Mouse (Mus musculus) midbrain, embryonic 14.5 days (tissue): ENCODE data around the gene Wars. TPM values are rescaled to one million over a fixed set of nuclear protein-coding genes. Genes with fewer than 3 reads are reported as not detected.

Experiments used
- ATAC-seq: fragments of 200-750 bp; cut with Nextera tagmentation; 2 replicates; pipeline ENCODE4 v1.8.0; 2017; ENCODE audit warnings: moderate number of reproducible peaks, moderate library complexity; ENCODE audit not compliant: low FRiP score, low TSS enrichment
- DNase-seq: peaks from one replicate; pipeline ENCODE4 v3.0.0-alpha.2; 2015
- H3K27ac ChIP-seq: fragments of 300-500 bp; sonication (generic); replicated peaks from 2 replicates; pipeline ENCODE4 v1.5.1; 2014; ENCODE audit warnings: mild to moderate bottlenecking, low read depth, low read length, moderate library complexity
- H3K27me3 ChIP-seq: fragments of 300-500 bp; sonication (generic); 2 replicates; pipeline ENCODE4 v1.6.1; 2014; ENCODE audit warnings: low read length, control low read depth, mixed read lengths; ENCODE audit not compliant: control insufficient read depth, insufficient read depth
- H3K36me3 ChIP-seq: fragments of 300-500 bp; sonication (generic); 2 replicates; pipeline ENCODE4 v1.6.1; 2014; ENCODE audit warnings: low read length, control low read depth; ENCODE audit not compliant: control insufficient read depth, insufficient read depth
- H3K4me1 ChIP-seq: fragments of 300-500 bp; sonication (generic); 2 replicates; pipeline ENCODE4 v1.6.1; 2014; ENCODE audit warnings: mild to moderate bottlenecking, antibody characterized with exemption, low read length, control low read depth; ENCODE audit not compliant: control insufficient read depth, insufficient read depth
- H3K4me2 ChIP-seq: fragments of 300-500 bp; sonication (generic); 2 replicates; pipeline ENCODE4 v1.6.1; 2014; ENCODE audit warnings: mild to moderate bottlenecking, low read length, moderate library complexity
- H3K4me3 ChIP-seq: fragments of 300-500 bp; sonication (generic); replicated peaks from 2 replicates; pipeline ENCODE4 v1.5.1; 2014; ENCODE audit warnings: low read depth, low read length
- H3K9ac ChIP-seq: fragments of 300-500 bp; sonication (generic); replicated peaks from 2 replicates; pipeline ENCODE4 v1.6.1; 2014; ENCODE audit warnings: mild to moderate bottlenecking, low read length, moderate library complexity
- H3K9me3 ChIP-seq: fragments of 300-500 bp; sonication (generic); 2 replicates; pipeline ENCODE4 v1.6.1; 2016; ENCODE audit warnings: low read length, control low read depth, mixed read lengths; ENCODE audit not compliant: control insufficient read depth
- WGBS: fragments of 180-500 bp; shearing (Covaris S2); extraction: QIAGEN DNeasy Blood & Tissue Kit; methylation state at CpG from one replicate; pipeline ENCODE4 v1.1.7; 2014; 5-methylcytosine and 5-hydroxymethylcytosine counted together
- polyA plus RNA-seq: library from polyadenylated mRNA; unstranded; fragments of >200 nt; fragmentation: Nextera tagmentation; extraction: Ambion mirVana; gene quantifications from 2 replicates; pipeline ENCODE4 v1.2.1, GENCODE M21; 2014

Wars gene
- polyA plus RNA-seq, 1 experiment from 2014 or later = 110 TPM

DNA sequence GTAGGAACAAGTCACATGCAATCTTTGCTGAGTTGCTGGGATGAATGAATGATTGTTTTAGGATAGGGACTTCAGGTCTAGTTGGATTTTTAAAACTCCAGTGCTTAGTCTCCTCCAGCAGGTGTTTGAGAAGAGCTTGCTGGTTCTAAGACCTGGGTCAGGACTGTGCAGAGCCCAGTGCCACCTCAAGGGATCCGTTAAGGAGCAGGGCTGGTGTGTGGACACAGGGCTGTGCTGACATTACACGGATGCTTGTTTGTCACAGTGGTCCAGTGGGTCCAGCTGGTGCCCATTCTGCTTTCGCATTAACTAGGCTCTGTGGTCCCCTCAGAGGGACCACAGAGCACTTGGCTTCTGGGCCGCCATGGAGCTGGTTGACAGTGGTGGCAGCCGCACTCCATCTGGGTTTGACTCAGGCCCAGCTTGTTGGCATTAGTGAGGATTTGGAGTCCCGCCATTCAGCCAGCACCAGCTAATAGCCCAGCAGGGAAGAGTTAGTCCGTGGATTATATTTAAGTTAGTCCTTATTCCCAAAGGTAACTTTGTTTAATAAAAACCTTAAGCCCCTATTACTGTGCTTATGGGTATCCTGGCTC is 22.6 kb upstream of the Wars start:
- DNase-seq (peak; percentile 65), ATAC-seq (peak; percentile 68; the same call in 1 of the 2 replicates)
- no peak overlapping the region for H3K9ac ChIP-seq
- WGBS = 20% methylated on average over 7 of the region's 7 CpGs
- H3K4me1 ChIP-seq = peaks cover 56% of the 10 kb centered on the region
- no peaks in the 10 kb centered on the region for H3K27me3 ChIP-seq
- no peak overlapping the region for H3K4me3 ChIP-seq
- H3K9me3 ChIP-seq = no peaks in the 10 kb centered on the region
- peak overlapping the region; percentile 4; the same call in 1 of the 2 replicates for H3K4me2 ChIP-seq
- H3K36me3 ChIP-seq = no peaks in the 10 kb centered on the region
- H3K27ac ChIP-seq = peak overlapping the region; percentile 56; the same call in 1 of the 2 replicates

DNA sequence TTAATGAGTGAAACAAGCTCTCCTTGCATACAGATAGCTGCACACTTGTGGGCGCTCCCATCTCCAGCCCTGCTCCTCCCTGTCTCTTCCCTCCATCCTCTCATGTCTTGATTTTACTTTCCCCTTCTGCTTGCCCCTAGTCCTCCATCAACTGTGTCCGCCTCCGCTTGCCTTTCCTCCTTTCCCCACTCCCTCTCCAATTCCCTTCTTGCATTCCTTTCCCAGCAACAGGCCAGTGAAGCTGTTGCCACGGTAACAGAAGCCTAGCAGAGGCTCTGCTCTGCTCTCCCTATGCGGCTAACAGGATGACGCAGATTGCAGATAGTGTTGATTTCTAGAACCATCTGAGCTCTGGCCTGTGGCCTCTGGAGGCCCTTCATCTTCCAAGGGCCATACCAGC is 21.9 kb upstream of the Wars start:
- WGBS = 5% methylated on average over 6 of the region's 6 CpGs

DNA sequence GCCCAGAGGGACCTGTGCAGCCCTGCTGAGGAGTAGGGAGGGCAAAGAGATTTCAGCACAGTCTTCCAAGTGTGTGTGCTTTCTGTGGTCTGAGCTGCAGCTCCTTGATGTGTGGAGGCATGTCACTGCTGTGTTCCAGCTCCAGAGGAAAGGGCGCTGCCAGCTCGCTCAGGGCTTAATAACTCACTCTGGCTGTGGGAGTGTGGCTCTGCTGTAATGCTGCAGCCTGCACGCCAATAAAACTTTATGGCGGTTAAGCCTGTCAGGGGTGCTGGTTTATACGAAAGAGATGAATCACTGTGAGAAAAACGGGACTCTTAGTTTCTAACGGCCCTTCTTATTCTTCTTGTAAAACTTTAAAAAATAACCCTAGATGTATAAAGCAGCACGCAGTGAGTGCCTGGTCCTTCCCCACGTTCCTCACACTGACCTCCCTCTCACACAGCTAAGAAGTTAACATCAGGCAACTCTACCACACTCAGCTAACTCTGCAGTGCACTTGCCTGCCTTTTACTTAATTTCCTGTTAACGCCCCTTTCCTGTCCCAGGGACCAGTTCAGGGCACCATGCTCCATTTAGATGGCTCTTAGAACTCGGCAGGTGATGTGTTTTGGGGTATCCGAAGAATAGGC is 20.9 kb upstream of the Wars start:
- peaks cover 59% of the 10 kb centered on the region for H3K4me1 ChIP-seq
- no peak overlapping the region; the same call in 1 of the 2 replicates for H3K9ac ChIP-seq
- H3K27ac ChIP-seq = no peak overlapping the region
- ATAC-seq (no peak), DNase-seq (no peak)
- no peak overlapping the region for H3K4me3 ChIP-seq
- H3K36me3 ChIP-seq = no peaks in the 10 kb centered on the region
- WGBS = 71% methylated on average over 12 of the region's 12 CpGs
- no peaks in the 10 kb centered on the region for H3K27me3 ChIP-seq
- no peak overlapping the region for H3K4me2 ChIP-seq
- no peaks in the 10 kb centered on the region for H3K9me3 ChIP-seq

More for the DNA sequence above, 21.9 kb upstream of the Wars start:
- H3K9me3 ChIP-seq = no peaks in the 10 kb centered on the region
- no peaks in the 10 kb centered on the region for H3K27me3 ChIP-seq
- no peaks in the 10 kb centered on the region for H3K36me3 ChIP-seq
- H3K4me2 ChIP-seq = peak overlapping the region; percentile 4; the same call in 1 of the 2 replicates
- peak; percentile 88 for DNase-seq
- no peak overlapping the region for H3K9ac ChIP-seq
- no peak overlapping the region for H3K4me3 ChIP-seq
- H3K4me1 ChIP-seq = peaks cover 56% of the 10 kb centered on the region
- peak; percentile 60 for ATAC-seq
- peak overlapping the region; percentile 56; the same call in 1 of the 2 replicates for H3K27ac ChIP-seq

DNA sequence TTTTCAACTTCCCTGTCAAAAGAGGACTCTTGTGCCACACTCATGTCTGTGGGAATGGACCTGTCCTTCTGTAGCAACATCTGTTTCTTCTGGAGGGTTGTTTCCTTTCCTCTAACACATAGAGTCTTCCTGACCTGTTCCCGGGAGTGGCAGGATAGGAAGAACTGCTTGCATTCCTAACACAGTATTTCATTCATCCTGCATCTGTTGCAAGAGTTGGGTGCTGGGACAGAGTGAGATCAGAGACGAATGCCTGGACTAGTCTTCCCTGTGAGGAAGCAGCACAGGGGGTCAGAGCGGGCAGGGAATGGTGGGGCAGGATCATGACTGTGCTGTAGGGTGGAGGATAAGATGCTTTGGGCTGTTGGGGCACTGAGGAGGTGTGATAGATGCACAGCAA is 20.2 kb upstream of the Wars start:
- Histone ChIP-seq H3K9ac (no peak overlapping the region; the same call in 1 of the 2 replicates), H3K4me3 (no peak overlapping the region), H3K36me3 (no peaks in the 10 kb centered on the region), H3K4me2 (no peak overlapping the region), H3K27me3 (no peaks in the 10 kb centered on the region), H3K9me3 (no peaks in the 10 kb centered on the region), H3K4me1 (peaks cover 59% of the 10 kb centered on the region), H3K27ac (no peak overlapping the region)
- no peak for DNase-seq
- 45% methylated on average over 3 of the region's 3 CpGs for WGBS
- ATAC-seq = no peak

DNA sequence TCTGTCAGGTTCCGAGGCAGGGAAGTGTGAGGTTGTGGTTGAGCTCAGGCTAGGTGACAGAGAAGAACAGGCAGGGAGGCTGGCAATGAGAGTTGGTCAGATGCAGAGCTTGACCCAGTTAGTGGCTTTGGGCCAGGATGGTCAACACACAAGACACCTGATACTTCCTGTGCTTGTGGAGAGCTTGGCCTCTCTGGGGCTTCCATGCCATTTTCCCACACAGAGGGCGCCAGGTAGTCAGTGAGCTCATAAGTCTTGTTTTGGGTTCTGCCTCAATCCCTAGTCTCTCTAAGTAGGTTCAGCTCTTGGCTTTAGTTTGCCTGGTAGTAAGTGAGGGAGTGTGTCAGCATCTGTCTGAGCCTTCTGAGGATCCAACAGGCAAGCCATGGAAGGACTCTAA is 18.5 kb upstream of the Wars start:
- H3K9ac ChIP-seq = no peak overlapping the region
- WGBS = 93% methylated on average over 2 of the region's 2 CpGs
- H3K4me3 ChIP-seq = no peak overlapping the region
- DNase-seq (no peak), ATAC-seq (no peak)
- H3K9me3 ChIP-seq = no peaks in the 10 kb centered on the region
- no peaks in the 10 kb centered on the region for H3K36me3 ChIP-seq
- peaks cover 47% of the 10 kb centered on the region for H3K4me1 ChIP-seq
- no peaks in the 10 kb centered on the region for H3K27me3 ChIP-seq
- H3K4me2 ChIP-seq = no peak overlapping the region
- H3K27ac ChIP-seq = no peak overlapping the region

DNA sequence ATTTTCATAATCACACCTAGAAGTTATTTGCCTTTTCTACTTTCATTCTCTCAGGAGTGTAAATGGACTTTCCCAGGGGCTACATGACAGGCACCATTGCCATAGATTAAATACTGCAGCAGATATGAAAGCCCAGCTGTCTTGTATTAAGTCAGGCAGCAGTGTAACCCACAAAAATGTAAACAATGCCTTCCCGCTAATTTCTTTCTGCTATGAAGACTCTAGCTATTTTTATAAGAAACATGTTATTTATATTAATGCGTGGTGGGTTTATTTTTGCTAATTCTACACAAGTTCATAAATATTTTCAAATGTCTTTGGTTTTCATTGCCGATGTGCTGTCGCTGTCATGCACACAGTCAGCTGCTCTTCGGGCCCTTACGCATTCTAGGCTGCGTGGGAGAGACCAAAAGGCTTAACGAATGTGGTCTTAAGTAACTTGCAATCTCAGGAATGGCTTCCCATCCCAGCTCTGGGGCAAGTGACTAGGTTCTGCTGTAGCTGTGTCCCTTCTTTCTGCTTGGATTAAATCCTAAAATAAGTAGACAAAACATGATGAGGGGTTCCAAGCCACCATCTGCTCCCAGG is 16.0 kb upstream of the Wars start:
- no peak overlapping the region for H3K4me2 ChIP-seq
- no peaks in the 10 kb centered on the region for H3K9me3 ChIP-seq
- no peak overlapping the region for H3K27ac ChIP-seq
- DNase-seq = no peak
- H3K4me1 ChIP-seq = peaks cover 45% of the 10 kb centered on the region
- no peak for ATAC-seq
- no peaks in the 10 kb centered on the region for H3K27me3 ChIP-seq
- H3K36me3 ChIP-seq = no peaks in the 10 kb centered on the region
- no peak overlapping the region for H3K4me3 ChIP-seq
- 91% methylated on average over 8 of the region's 8 CpGs for WGBS
- H3K9ac ChIP-seq = no peak overlapping the region

DNA sequence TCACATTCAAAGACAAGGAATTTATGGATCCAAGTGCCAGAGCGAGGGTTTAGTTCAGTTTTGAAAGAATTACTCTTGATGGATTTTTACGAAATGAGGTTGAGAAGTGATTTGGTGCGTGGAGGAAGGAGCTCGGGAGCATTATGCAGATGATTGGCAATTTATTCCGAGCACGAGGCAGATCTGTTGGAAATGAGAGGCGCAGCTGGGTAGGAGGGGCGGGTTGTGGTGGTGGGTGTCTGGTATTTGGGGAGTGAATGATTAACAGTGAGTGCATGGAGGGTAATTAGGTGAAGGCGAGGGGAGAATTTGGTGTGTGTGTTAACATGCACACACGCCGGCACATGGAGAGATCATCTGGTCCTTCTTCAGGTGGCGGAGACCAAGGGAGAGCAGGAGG is 12.4 kb upstream of the Wars start:
- no peaks in the 10 kb centered on the region for H3K27me3 ChIP-seq
- peak; percentile 61 for DNase-seq
- peaks cover 36% of the 10 kb centered on the region for H3K4me1 ChIP-seq
- H3K4me3 ChIP-seq = no peak overlapping the region
- 22% methylated on average over 12 of the region's 12 CpGs for WGBS
- H3K9me3 ChIP-seq = no peaks in the 10 kb centered on the region
- no peak overlapping the region for H3K4me2 ChIP-seq
- H3K9ac ChIP-seq = no peak overlapping the region
- peak; percentile 50; the same call in 1 of the 2 replicates for ATAC-seq
- peak overlapping the region; percentile 62 for H3K27ac ChIP-seq
- no peaks in the 10 kb centered on the region for H3K36me3 ChIP-seq

DNA sequence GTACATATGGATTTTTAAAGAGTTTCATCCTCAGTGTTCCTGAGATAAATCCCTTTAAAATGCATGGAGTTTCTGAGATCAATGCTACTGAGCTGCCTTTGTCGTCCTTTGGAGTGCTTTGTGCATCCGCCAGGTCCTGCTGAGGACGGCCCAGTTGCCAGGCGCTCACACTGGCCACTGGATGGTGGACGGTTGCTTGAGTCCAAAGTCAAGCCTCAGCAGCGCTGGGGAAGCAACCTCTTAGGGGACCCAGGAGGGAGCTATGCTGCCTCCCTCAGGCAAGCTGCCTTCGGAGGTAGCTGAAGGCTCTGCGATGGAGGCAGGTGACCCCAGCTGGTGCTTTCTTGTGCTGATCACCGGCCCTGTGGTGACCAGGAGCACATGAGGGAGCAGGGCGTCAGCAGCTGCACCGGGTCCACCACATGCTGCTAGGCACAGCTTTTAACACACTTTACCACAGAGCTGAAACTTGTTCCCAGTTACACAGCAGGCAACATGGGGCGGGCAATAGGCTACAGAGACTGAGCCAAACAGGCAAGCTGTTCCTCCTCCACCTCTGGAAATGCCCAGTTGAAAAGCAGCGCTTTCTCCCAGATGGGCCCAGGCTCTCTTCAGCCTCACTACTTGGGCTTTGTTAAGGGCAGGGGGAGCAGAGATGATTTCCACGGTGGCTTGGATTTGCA is 11.8 kb upstream of the Wars start:
- H3K27ac ChIP-seq = peak overlapping the region; percentile 68
- peak; percentile 57 for DNase-seq
- no peaks in the 10 kb centered on the region for H3K9me3 ChIP-seq
- H3K27me3 ChIP-seq = no peaks in the 10 kb centered on the region
- peaks cover 36% of the 10 kb centered on the region for H3K4me1 ChIP-seq
- peak; percentile 26; the same call in 1 of the 2 replicates for ATAC-seq
- peak overlapping the region; percentile 7; the same call in 1 of the 2 replicates for H3K4me2 ChIP-seq
- no peak overlapping the region for H3K4me3 ChIP-seq
- H3K9ac ChIP-seq = no peak overlapping the region
- H3K36me3 ChIP-seq = no peaks in the 10 kb centered on the region
- WGBS = 8% methylated on average over 14 of the region's 14 CpGs
